Mouse (Mus musculus) MEL (cell line): ENCODE data around the gene Tbcb.

Source experiments
- EP300 ChIP-seq, 2 experiments: IDR thresholded peaks; 2 replicates each; pipeline ENCODE4 v1.6.1; 2011; ENCODE audit warnings: improper control_type of control experiment in 2 of 2, low read length in 2 of 2, low read depth in 1 of 2, mild to moderate bottlenecking in 1 of 2
- POLR2A ChIP-seq, 2 experiments: IDR thresholded peaks; 2 replicates each; pipeline ENCODE4 v1.6.1; 2011 to 2012; ENCODE audit warnings: low read length in 2 of 2, mild to moderate bottlenecking in 2 of 2, control low read depth in 1 of 2, improper control_type of control experiment in 1 of 2, low read depth in 1 of 2, moderate library complexity in 1 of 2; ENCODE audit not compliant: control insufficient read depth in 1 of 2, insufficient read depth in 1 of 2, poor library complexity in 1 of 2
- TCF12 ChIP-seq: IDR thresholded peaks from 2 replicates; pipeline ENCODE4 v1.6.1; 2014; ENCODE audit warnings: low read depth, mild to moderate bottlenecking, inconsistent platforms, low read length, improper control_type of control experiment, moderate library complexity
- ZNF384 ChIP-seq: IDR thresholded peaks from 2 replicates; pipeline ENCODE4 v1.6.1; 2012; ENCODE audit warnings: low read depth, mild to moderate bottlenecking, inconsistent platforms, low read length, improper control_type of control experiment

GRCm38 (mm10) chr7:30231328-30231668 is 774 bp downstream of the Tbcb start:
- no peak for TF ChIP-seq TCF12
- no peak for TF ChIP-seq POLR2A (IDR thresholded peaks at IDR 0.05; ENCODE audit: control insufficient read depth in 1 of 2, insufficient read depth in 1 of 2, low read depth in 1 of 2, low read length in 2 of 2, poor library complexity in 1 of 2)
- no peak for TF ChIP-seq ZNF384
- no peak for TF ChIP-seq EP300 (IDR thresholded peaks at IDR 0.05; ENCODE audit: low read depth in 1 of 2, low read length in 2 of 2)
